Mouse (Mus musculus) common myeloid progenitor, adult 5-6 weeks (primary cell): Measurements from ENCODE around the gene Rap2a. TPM values are rescaled to one million over a fixed set of nuclear protein-coding genes. Genes with fewer than 3 reads are reported as not detected.
A peak's percentile ranks its signal among the peaks of the same experiment; 100 is the strongest.

Experiments
- ATAC-seq: replicated peaks from 2 replicates; pipeline ENCODE4 v1.8.0; 2016; ENCODE audit warnings: low read depth, mild to moderate bottlenecking, moderate TSS enrichment, inconsistent platforms; ENCODE audit not compliant: poor library complexity, severe bottlenecking
- total RNA-seq: library from RNA; stranded (forward); fragments of 200-1000, 187-1606 nt; gene quantifications from 2 replicates; pipeline ENCODE4 v1.2.3, GENCODE M21; 2017

Rap2a gene
- total RNA-seq = 3.9 and 4.6 TPM in 2 replicates

DNA sequence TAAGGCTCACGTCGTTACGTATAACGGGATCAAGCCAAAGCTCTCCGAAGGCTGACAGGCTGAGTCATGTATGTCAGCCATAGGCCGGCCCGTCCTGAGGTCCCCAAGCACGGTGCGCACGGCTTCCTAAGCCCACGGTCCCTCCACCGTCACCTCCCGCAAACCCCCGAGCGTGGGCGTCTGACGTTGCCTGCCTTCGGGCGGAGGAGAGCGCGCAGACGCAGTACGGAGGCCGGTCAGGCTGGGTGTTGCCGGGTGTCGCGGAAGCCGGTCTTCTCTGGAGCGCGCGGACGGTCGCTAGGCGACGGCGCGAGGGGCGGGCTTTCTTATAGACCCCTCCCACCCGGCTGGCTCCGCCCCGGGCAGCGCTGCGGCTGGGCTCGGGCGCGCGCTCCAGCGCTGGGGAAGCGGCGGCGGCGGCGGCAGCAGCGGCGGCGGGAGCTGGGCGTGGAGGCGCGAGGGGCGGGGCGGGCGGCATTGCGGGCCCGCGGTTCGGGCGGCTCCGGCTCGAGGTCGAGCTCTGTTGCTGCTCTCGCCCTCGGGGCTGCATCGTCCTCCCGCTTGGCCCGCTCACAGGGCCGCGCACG is at the start of gene Rap2a:
Gene Rap2a (plus strand): TSS at position 463 of the 587 bp plus-strand sequence.
- peak; percentile 68 for ATAC-seq

DNA sequence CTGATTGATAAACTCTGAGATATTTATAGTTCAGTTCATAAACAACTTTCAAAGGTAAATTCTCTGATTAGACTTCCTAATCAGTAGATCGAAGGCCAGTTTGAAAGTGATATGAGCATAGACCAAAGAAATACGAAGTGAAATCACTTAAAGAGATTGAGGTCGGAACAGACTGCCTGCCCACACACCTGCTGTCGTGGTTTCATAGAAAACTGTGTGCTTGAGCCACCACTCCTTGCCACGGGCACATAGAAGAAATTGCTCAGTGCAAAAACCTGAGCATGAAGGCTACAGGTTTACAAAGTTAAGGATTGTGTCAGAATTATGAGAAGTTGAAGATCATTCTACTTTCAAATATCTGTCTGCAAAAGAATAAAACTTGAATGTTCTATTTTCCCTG is 49.7 kb upstream of the Rap2a start:
- no peak for ATAC-seq

DNA sequence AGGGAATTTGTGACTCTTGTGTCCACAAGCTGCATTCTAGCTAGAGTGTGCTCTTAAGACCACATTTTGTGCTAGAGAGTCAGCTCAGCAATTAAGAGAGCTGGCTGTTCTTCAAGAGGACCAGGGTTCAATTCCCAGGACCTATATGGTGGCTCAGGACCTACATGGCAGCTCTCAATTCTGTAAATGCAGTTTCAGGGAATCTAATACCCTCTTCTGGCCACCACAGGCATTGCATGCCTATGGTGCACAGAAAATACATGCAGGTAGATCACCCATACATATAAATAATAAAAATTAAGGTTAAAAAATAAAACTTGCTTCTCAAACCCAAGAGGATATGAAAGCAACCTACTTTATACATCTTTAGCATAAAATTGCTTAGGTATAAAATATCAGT is 45.5 kb upstream of the Rap2a start:
- peak; percentile 61; the same call in 1 of the 2 replicates for ATAC-seq

DNA sequence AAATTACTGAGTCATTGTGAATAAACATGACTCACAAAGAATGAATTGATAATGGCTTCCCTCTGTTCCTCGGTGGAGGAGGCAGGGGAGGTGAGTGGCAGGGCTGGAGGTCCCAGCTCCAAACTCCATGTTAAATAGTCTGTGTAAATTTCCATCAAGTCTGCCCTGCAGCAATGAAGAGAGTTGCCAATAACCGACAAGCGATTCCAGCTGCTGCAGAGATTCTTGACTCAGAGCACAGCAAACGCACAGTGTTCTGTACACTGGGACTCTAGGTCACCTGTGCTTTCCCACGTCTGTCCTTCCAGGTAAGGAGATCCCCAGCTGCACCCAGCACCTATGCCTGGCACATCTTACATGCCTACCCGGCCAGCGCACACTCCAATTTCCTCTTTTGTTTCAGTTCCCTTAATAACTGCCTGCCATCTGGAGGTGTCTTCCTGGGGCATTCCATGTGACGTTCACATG is 44.3 kb upstream of the Rap2a start:
- ATAC-seq = peak; percentile 88

DNA sequence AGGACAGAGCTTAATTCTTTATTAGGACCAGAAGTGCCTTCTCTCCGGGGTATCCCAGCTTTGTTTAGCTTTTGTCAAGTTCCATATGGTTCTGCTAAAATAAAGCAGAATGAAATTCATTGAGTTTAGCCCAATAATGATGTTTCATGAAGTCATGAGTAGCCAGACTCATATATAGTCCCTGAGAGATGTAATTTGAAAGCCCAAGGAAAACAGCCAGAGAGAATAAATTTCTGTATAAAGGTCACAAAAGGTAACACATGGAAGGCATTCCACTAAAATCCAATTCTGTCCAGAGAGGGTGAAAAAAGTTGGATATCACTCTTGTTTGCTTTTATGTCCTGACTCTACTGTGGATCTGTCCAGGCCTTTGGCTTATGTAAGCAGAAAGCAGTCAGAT is 43.4 kb upstream of the Rap2a start:
- no peak for ATAC-seq

DNA sequence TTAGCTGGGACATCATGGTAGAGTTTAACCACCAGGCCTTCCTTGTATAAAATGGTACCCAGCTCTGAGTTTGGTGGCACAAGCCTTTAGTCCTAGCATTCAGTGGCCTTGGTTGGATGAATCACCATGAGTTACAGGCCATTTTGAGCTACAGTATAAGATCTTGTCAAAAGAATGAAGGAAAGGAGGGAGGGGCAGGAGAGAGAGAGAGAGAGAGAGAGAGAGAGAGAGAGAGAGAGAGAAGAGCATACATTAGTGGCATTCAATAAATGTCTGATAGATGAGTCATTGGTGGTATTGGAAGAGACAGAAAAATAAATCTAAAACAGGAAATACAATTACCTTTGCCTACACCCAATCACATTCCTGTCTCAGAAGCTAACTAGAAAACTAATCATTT is 37.5 kb upstream of the Rap2a start:
- ATAC-seq = no peak

DNA sequence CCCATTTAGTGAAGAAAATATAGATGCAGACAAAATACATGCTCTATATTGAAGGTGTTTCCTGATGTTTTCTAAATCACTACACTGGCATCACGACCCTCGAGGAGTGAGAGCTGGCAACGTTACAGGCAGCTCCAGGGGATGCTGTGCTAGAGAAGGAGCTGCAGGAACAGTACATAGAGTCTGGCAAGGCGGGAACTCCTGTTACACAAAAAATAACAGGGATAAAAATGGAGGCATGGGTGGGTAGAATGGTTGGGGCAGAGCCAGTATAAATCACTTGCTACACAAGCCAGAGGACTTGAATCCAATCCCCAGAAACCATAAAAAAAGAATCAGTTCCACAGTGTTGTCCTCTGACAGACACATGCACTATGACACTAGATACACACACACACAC is 37.0 kb upstream of the Rap2a start:
- no peak for ATAC-seq

DNA sequence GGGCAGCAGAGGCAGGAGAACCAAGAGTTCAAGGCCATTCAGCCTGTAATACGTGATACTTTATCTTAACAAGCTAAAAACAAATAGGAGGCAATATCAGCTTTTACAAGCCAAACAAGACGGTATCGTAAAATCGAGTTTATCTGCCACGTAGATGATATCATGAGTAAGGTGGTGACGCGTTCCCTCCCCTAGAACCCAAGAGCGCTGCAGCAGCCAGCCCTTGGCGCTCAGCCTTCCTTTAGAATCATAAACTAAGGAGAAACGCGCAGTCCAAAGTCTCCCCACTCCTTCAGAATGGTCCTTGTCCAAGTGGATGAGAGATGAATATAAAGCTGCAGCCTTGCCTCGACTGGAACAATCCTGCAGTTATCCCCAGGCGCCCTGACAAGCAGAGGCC is 36.4 kb upstream of the Rap2a start:
- no peak for ATAC-seq

DNA sequence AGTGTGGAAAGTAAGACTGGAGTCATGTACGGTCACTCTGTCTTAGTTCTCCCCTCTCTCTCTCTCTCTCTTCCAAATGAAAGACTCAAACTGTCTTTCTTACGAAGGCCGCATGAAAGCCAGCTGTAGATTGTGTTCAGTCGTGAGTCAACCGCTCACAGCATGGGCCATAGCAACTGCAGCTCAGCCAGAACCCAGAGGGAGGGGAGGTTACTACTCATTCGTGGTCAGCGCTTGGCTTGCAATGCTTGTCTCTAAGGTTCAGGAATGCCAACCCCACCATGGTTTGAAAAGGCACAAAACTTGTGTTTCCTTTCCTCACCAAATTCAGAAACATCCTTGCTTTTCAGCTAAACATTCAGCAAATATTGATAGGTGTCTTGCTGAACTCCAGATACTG is 24.0 kb upstream of the Rap2a start:
- ATAC-seq = no peak

DNA sequence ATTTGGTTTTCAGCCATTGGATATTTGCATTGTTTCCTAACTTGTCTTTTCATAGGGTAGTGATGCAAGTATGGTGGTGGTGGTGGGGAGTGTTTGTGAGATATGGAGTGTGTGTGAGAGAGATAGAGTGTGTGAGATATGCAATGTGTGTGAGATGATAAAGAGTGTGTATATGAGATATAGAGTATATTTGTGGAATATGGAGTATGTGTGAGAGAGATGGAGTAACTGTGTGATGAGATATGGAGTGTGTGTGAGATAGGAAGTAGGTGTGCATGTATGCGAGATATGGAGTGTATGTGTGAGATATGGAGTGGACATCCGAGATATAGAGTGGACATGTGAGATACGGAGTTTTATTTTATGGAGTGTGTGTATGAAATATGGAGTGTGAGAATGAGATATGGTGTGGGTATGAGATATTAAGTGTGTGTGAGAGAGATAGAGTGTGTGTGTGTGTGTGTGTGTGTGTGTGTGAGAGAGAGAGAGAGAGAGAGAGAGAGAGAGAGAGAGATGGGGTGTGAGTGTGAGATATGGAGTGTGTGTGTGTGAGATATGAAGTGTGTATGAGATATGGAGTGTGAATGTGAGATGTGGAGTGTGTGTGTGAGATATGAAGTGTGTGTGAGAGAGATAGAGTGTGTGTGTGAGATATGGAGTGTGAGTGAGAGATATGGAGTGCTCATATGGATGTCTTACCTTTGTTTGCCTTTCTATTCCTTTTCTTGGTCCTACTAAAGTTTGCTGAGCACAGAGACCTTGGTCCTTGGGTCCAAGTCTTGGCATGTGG is 14.1 kb upstream of the Rap2a start:
- ATAC-seq = no peak

DNA sequence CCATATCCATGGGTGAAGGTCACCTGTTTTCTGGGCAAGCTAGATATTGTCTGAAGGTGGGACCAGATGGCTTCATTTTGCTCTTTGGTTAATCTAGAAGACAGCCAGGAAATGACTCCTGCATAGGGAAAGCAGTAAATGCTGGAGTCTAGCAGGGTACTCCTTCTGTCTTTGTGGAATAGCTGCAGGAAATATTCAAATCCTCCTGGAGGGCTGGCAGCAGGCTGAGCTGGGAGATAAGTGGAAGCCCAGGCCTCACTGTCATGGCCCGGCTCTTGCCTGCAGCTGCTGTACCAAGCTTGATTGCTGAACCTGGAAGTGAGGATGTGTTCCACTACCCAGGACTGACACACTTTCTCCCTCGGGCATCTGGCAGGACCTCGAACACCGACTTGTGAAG is 11.4 kb upstream of the Rap2a start:
- no peak for ATAC-seq

DNA sequence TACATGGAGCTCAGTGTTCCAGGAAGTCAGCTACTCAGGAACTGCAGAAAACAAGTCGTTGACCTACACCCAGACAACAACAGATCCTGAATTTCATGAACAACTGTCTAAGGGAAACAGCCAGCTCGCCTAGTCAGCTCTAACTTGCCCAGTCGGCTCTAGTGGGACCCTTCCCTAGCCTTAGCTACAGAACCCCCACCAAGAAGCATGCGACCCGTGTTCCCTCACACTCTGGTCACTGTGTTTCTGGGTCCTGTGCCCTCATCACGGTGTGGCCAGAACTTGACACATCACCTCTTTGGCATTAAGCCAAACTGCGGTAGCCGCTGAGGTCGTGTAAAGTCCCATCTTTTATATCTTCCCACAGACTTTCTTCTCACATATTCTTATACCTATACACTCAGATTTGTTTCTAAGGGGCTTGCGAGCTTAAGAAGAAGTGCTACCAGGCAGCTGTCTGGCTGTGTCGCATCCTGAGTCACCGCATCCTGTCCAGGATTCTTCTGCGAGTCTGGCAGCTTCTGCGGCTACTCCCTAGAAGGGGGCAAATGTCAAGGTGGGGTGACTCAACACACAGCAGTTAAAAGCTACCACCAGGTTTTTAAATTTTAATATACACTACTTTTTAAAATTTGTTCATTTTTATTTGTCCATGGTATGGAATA is 9.0 kb upstream of the Rap2a start:
- ATAC-seq = no peak

DNA sequence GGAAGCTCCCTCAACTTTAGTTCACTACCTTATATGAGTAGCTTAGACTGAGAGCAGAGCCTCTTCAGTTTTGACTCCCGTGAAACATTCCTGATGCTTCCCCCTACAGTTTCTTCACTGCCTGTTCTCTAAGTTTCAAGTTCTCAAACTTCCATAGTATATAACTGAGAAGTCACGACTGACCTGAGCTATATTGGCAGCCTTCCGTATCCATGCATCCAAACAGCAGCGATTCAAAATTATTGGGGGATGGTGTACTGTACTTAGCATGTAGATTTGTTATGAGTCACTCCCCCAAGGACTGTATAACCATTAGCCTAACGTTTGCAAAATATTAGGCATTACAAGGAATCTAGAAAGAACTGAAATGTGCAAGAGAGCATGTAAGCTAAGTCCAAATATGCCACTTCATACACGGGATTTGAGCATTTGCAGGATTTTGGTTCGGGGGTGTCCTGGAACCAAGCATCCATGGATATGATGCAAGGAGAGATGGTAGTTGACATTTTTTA is 2.0 kb upstream of the Rap2a start:
- no peak for ATAC-seq

DNA sequence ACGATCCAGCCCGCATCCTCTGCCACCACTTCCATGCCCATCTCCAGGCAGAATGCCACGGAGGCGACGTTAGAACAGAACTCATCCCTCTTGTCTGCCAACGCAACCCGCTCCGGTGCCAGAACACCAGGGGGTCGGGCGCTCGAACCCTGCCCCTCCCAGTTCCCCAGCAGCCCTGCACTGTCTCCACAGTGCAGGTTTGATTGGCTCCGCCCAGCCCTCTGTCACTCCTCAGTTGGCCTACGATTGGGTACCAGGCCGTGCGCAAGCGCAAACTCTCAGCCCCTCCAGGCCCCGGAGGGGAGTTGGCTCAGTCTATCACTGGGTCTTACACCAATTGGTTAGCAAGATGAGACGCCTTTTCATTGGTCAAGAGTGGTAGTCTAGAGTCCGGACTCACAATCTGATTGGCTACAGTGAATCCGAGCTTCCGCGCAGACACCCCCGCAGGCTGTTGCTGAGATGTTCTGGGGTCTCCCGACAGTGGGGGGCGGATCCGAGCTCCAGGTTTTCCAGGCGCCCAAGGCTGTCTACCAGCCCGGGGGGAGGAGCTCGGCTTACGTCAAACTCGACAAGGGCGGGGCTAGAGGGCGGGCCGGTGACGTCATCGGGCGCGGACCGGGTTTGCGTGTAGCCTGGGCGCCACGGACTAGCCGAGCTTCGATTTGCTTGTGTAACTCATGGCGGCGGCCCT is 809 bp upstream of the Rap2a start:
- peak; percentile 78 for ATAC-seq

DNA sequence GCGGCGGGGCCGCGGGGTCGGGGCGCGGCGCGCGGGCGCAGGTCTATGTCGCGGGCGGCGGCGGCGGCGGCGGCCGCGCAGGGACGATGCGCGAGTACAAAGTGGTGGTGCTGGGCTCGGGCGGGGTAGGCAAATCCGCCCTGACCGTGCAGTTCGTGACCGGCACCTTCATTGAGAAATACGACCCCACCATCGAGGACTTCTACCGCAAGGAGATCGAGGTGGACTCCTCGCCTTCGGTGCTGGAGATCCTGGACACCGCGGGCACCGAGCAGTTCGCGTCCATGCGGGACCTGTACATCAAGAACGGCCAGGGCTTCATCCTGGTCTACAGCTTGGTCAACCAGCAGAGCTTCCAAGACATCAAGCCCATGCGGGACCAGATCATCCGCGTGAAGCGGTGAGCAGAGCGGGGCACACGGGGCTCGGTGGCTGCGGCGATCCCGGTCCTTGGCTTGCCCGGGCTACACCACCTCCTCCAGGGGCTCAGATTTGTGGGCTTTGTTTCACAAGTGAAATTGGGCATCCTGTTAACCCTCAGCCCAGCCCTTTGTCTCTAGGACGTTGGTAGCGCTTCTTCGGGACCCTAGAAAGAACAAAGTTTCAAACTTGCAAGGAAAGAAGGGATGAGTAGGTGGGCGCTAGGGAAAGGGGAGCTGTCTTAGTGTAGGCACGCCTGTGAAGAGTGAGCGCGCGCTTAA is 547 bp downstream of the Rap2a start:
- no peak for ATAC-seq

DNA sequence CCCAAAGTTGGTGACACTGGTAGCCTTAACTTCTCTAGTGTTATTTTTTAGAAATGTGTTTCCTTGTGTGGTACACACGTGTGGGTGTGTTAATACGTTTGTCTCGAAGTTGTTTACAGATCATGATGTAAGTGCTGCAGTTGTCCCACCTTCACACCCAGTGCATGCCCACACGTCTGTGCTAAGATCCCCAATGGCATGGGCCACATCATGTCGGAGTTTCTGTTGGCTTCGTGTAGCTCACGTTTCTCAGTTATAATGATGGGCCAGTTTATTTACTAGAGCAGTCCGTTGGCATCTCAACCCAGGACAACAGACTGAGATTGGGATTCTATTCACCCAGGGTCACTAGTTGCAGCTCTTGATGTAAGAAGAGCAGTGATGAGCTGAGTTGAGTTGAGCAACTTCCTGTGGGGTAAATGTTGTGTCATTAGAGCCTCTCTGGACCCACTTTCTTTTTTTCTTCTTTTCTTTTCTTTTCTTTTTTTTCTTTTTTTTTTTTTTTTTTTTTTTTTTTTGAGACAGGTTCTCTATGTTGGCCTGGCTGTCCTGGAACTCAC is 2.2 kb downstream of the Rap2a start:
- no peak for ATAC-seq

DNA sequence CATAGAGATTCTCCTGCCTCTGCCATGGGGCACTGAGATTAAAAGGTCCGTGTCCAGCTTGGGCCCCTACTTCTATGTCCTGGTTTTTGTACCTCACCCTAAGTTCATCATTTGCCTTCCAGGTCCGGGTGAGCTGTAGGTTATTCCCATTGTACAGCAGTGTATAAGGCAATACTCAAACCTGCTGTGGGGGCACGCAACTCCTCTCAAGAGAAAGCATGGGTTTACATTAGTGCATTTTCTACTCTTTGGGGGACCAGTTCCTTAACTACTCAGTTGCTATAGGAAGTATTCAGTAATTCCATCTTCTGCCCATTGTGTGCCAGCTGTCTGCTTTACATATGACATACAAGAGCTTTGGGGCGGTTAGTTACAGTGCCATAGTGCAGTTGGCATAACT is 2.7 kb downstream of the Rap2a start:
- ATAC-seq = no peak

DNA sequence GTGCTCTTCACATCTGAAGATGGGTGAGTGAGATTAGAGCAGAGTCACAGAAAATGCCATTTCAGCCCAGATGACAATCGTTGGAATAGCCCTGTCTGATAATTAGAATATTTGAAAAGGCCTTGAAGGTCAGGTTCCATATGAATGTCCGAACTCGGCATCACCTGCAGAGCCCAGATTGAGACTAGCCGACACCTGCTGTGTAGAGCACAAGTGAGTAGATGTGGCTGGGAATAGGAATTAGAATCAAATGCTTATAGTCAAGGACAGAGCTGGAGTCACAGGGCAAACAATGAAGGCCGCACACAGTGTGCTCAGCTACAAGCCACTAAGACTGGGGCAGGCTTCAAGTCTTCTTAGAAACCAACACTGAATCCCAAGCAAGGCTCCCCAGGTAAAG is 6.3 kb downstream of the Rap2a start:
- no peak for ATAC-seq

DNA sequence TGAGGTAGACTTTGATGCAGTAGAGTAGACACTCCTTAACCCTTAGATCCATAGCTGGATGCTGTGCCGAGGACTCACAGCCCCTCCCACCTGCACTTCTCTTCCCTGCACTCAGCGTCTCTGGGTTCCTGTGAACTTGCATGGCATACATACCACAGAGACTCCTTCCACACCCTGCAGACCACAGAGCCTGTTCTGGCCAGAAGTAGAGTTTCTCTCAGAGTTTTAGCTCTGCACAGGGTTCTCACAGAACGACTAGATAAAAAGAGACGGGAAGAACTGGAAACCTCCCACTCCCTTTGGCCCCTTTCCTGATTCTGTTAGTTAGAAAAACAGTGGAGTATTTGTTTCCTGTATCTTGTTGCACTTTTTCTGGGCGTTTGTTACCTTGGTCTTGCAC is 18.0 kb downstream of the Rap2a start:
- peak; percentile 77 for ATAC-seq

DNA sequence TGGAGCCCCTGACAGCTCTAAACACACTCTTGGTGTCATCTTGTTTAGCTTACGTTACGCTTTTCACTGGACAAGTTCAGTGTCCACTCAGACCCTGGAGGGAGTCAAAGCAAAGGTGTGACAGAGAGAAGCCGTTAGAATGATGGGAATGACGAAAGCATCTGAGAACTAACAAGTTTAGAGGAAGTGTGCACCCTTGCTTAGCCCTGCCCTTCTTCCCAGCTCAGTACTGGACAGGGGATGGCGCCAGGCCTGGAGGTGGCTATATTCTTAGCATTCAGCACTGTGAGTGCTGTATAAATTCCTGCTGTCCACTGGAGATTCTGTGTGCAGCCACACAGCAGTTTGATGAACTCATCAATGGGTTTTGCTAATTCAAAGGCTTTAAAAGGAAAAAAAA is 18.6 kb downstream of the Rap2a start:
- ATAC-seq = peak; percentile 55; the same call in 1 of the 2 replicates
